ENCODE assay signal across 26 mouse cellular contexts in the genomic region with DNA sequence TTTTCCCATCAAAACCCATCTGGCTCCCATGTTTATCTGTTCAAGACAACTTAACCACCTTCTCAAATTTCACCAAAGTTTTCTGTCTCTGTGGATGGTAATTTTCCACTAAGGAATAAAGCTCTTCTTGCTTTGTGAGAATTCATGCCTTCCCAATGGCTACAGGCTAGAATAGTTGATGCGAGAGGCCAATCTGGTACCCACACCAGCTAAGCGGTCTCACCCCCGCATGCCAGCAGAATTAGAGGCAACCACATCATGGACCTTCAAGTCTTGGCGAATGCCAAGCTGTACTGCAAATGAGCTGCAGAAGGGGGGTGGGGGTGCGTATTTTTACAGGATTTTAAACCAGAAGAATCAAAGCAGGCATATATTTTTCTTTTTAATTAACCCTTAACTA. TPM values are rescaled to one million over a fixed set of nuclear protein-coding genes. Genes with fewer than 3 reads are reported as not detected.
A peak's percentile ranks its signal among the peaks of the same experiment; 100 is the strongest.
DNase-seq lines count a peak whose midpoint lies in the region; ATAC-seq lines count a peak whose summit lies in the region.
"Had no signal": no experiment of that assay in that cellular context is flagged by ENCODE, and none has a peak within 500 bp of the region (broad histone marks: within the 10 kb centered on the region; RNA-seq: fewer than 3 reads in every experiment).

No protein-coding gene starts in this region.

- no peak overlapping the region for H3K4me3 ChIP-seq in midbrain, embryonic 11.5 days (ENCODE audit: low read depth, low read length)
- H3K4me3 ChIP-seq in midbrain, embryonic 13.5 days (replicated peaks), result no peak overlapping the region
- no peak overlapping the region for H3K4me3 ChIP-seq in embryonic facial prominence, embryonic 14.5 days (ENCODE audit: low read depth, low read length)
- H3K4me3 ChIP-seq: embryonic facial prominence, embryonic 12.5 days; erythroblast, embryonic 14.5 days; forebrain, embryonic 10.5 days; forebrain, embryonic 12.5 days had no signal

- no peaks in the 10 kb centered on the region for H3K27me3 ChIP-seq in midbrain, embryonic 11.5 days (ENCODE audit: control insufficient read depth, insufficient read depth, low read length)
- H3K27me3 ChIP-seq in midbrain, embryonic 13.5 days, result no peaks in the 10 kb centered on the region
- H3K27me3 ChIP-seq in embryonic facial prominence, embryonic 14.5 days (replicated peaks; ENCODE audit: control insufficient read depth, insufficient read depth, low read length), result no peaks in the 10 kb centered on the region
- H3K27me3 ChIP-seq: CH12.LX; embryonic facial prominence, embryonic 12.5 days; forebrain, embryonic 12.5 days; Patski had no signal

- no peak overlapping the region for H3K9ac ChIP-seq in midbrain, embryonic 11.5 days (ENCODE audit: low read length)
- no peak overlapping the region for H3K9ac ChIP-seq in midbrain, embryonic 13.5 days (replicated peaks)
- H3K9ac ChIP-seq in embryonic facial prominence, embryonic 14.5 days (ENCODE audit: low read depth, low read length), result no peak overlapping the region
- H3K9ac ChIP-seq: embryonic facial prominence, embryonic 12.5 days; forebrain, embryonic 12.5 days had no signal

- no peak overlapping the region for H3K27ac ChIP-seq in midbrain, embryonic 11.5 days (ENCODE audit: low read depth, low read length)
- no peak overlapping the region for H3K27ac ChIP-seq in midbrain, embryonic 13.5 days
- H3K27ac ChIP-seq in embryonic facial prominence, embryonic 14.5 days (replicated peaks; ENCODE audit: low read depth, low read length), result no peak overlapping the region
- H3K27ac ChIP-seq: forebrain, embryonic 10.5 days; forebrain, embryonic 12.5 days had no signal

- no peak for ATAC-seq in midbrain, embryonic 11.5 days (ENCODE audit: low FRiP score)
- ATAC-seq in midbrain, embryonic 13.5 days, result no peak
- ATAC-seq in embryonic facial prominence, embryonic 14.5 days (ENCODE audit: low read depth), result peak; percentile 51; the same call in 1 of the 2 replicates
- ATAC-seq: activated CD4-positive, CD25-positive, alpha-beta regulatory T cell, adult 4 months; CD4-positive, CD25-positive, alpha-beta regulatory T cell, adult 4 months; forebrain, embryonic 14.5 days; forebrain, embryonic 16.5 days; Patski had no signal

- WGBS in midbrain, embryonic 11.5 days, result 89% methylated on average over 5 of the region's 5 CpGs
- 90% methylated on average over 5 of the region's 5 CpGs for WGBS in midbrain, embryonic 13.5 days
- 54% methylated on average over 5 of the region's 5 CpGs for WGBS in embryonic facial prominence, embryonic 14.5 days

- H3K9me3 ChIP-seq in midbrain, embryonic 11.5 days (ENCODE audit: control insufficient read depth, low read length), result no peaks in the 10 kb centered on the region
- no peaks in the 10 kb centered on the region for H3K9me3 ChIP-seq in midbrain, embryonic 13.5 days
- no peaks in the 10 kb centered on the region for H3K9me3 ChIP-seq in embryonic facial prominence, embryonic 14.5 days (ENCODE audit: control insufficient read depth, low read length)
- H3K9me3 ChIP-seq: embryonic facial prominence, embryonic 12.5 days; forebrain, embryonic 10.5 days; forebrain, embryonic 12.5 days; G1E had no signal

- H3K4me1 ChIP-seq in midbrain, embryonic 11.5 days (ENCODE audit: control insufficient read depth, insufficient read depth, low read length), result no peaks in the 10 kb centered on the region
- H3K4me1 ChIP-seq in midbrain, embryonic 13.5 days (replicated peaks), result no peaks in the 10 kb centered on the region
- peaks cover 17% of the 10 kb centered on the region; the same call in 1 of the 2 replicates for H3K4me1 ChIP-seq in embryonic facial prominence, embryonic 14.5 days (ENCODE audit: control insufficient read depth, insufficient read depth, low read length)
- H3K4me1 ChIP-seq: forebrain, embryonic 10.5 days; forebrain, embryonic 12.5 days had no signal

- peak; percentile 53 for DNase-seq in midbrain, embryonic 11.5 days (ENCODE audit: low spot score, missing footprints)
- DNase-seq in embryonic facial prominence, embryonic 14.5 days (ENCODE audit: low spot score), result peak; percentile 74
- DNase-seq in neural tube, embryonic 10.5 days (ENCODE audit: extremely low spot score, low spot score), result no peak
- DNase-seq in retina, embryonic 14.5 days (ENCODE audit: low spot score), result no peak
- DNase-seq: adrenal gland, adult 8-10 months; adrenal gland, postnatal 14 days; adrenal gland, postnatal 36 days; B cell, adult 2 months; cerebellum, adult 11-12 months; cerebellum, adult 2 months; cerebellum, adult 9-11 months; cerebellum, postnatal 14 days; cerebellum, postnatal 36 days; embryo, embryonic 11 days had no signal

- H3K36me3 ChIP-seq in midbrain, embryonic 11.5 days (ENCODE audit: control insufficient read depth, insufficient read depth, low read length), result no peaks in the 10 kb centered on the region
- no peaks in the 10 kb centered on the region for H3K36me3 ChIP-seq in midbrain, embryonic 13.5 days
- H3K36me3 ChIP-seq in embryonic facial prominence, embryonic 14.5 days (ENCODE audit: control insufficient read depth, insufficient read depth, low read length), result no peaks in the 10 kb centered on the region
- H3K36me3 ChIP-seq: embryonic facial prominence, embryonic 12.5 days; forebrain, embryonic 10.5 days; forebrain, embryonic 12.5 days had no signal

- no peak overlapping the region for H3K4me2 ChIP-seq in midbrain, embryonic 11.5 days
- no peak overlapping the region for H3K4me2 ChIP-seq in midbrain, embryonic 13.5 days (replicated peaks)
- H3K4me2 ChIP-seq in embryonic facial prominence, embryonic 14.5 days (ENCODE audit: low read depth, low read length), result no peak overlapping the region
- H3K4me2 ChIP-seq: embryonic facial prominence, embryonic 12.5 days; forebrain, embryonic 12.5 days had no signal

RNA-seq across cellular contexts. Expression of a gene that starts 37.2 kb away (rescaled TPM):
- 0.26 and 0.28 TPM in 2 replicates for polyA plus RNA-seq in midbrain, embryonic 11.5 days (2014; fragmentation: Nextera tagmentation; extraction: Ambion mirVana)
- polyA plus RNA-seq in midbrain, embryonic 13.5 days (2015; fragmentation: Nextera tagmentation; extraction: Ambion mirVana), result 0.80 and 1.3 TPM in 2 replicates
- polyA plus RNA-seq in embryonic facial prominence, embryonic 14.5 days (2014; fragmentation: Nextera tagmentation; extraction: Ambion mirVana), result 0.96 and 1.4 TPM in 2 replicates
- polyA plus RNA-seq: activated CD4-positive, CD25-positive, alpha-beta regulatory T cell, adult 4 months; CD4-positive, CD25-positive, alpha-beta regulatory T cell, adult 4 months; erythroblast, embryonic 14.5 days; Patski had no signal

RNA-seq across cellular contexts. Expression of a gene that starts 47.0 kb away (rescaled TPM):
- polyA plus RNA-seq in midbrain, embryonic 11.5 days (2014; fragmentation: Nextera tagmentation; extraction: Ambion mirVana), result 46.6 and 47.0 TPM in 2 replicates
- polyA plus RNA-seq in midbrain, embryonic 13.5 days (2015; fragmentation: Nextera tagmentation; extraction: Ambion mirVana), result 67.3 and 73.2 TPM in 2 replicates
- 33.1 and 34.4 TPM in 2 replicates for polyA plus RNA-seq in embryonic facial prominence, embryonic 14.5 days (2014; fragmentation: Nextera tagmentation; extraction: Ambion mirVana)

Comparison
In these comparisons a context has a peak if more than half of its experiments do, and no peak if none do; other contexts are left out.
1. DNase-seq: peak in midbrain, embryonic 11.5 days (single experiment) and embryonic facial prominence, embryonic 14.5 days (single experiment); none in neural tube, embryonic 10.5 days (single experiment) and retina, embryonic 14.5 days (single experiment).